Mouse (Mus musculus) thymus, adult 2 months (tissue): ENCODE results near the gene Lsamp.

Experiments used
- CTCF ChIP-seq: fragments of 200-500 bp; IDR thresholded peaks from 2 replicates; pipeline ENCODE4 v1.5.1; 2012; ENCODE audit warnings: mild to moderate bottlenecking, control low read depth, low read length, moderate library complexity, borderline replicate concordance; ENCODE audit not compliant: control insufficient read depth, poor library complexity, insufficient read depth; ENCODE audit errors: extremely low read depth
- POLR2A ChIP-seq: fragments of 200-500 bp; IDR thresholded peaks from 2 replicates; pipeline ENCODE4 v1.6.1; 2012; ENCODE audit warnings: mild to moderate bottlenecking, low read length, control low read depth, moderate library complexity; ENCODE audit not compliant: control insufficient read depth, poor library complexity, insufficient read depth; ENCODE audit errors: extremely low read depth

- no peak for TF ChIP-seq CTCF
- TF ChIP-seq POLR2A: no peak
Observed at GRCm38 (mm10) chr16:41124361-41124760, 1140.2 kb downstream of the Lsamp start.
